Mouse (Mus musculus): ENCODE measurements around the gene Mob3c. TPM values are rescaled to one million over a fixed set of nuclear protein-coding genes. Genes with fewer than 3 reads are reported as not detected.

The Mob3c gene
- polyA plus RNA-seq, 1 experiment: 3.5 TPM

- no peak overlapping the region for H3ac ChIP-seq (ENCODE audit: control insufficient read depth, insufficient read length, low read depth)
- no peaks in the 10 kb centered on the region for H3K36me3 ChIP-seq (ENCODE audit: control insufficient read depth, insufficient read depth)
- no peaks in the 10 kb centered on the region for H3K79me3 ChIP-seq (ENCODE audit: low read depth)
- peaks cover 4% of the 10 kb centered on the region for H3K27me3 ChIP-seq (ENCODE audit: control insufficient read depth, insufficient read depth, insufficient read length)
- TF ChIP-seq CEBPB (IDR thresholded peaks at IDR 0.05; ENCODE audit: low read depth): no peak
- no peak for TF ChIP-seq CTCF (IDR thresholded peaks at IDR 0.05; ENCODE audit: control insufficient read depth, insufficient read depth, insufficient read length)
- no peak for TF ChIP-seq FOSL1 (IDR thresholded peaks at IDR 0.05; ENCODE audit: insufficient read depth, low read length, poor library complexity, severe bottlenecking)
- no peak for TF ChIP-seq MYOD1 (IDR thresholded peaks at IDR 0.05; ENCODE audit: control insufficient read depth, insufficient read length, low read depth)
- TF ChIP-seq MAX (IDR thresholded peaks at IDR 0.05): no peak
- TF ChIP-seq USF1 (IDR thresholded peaks at IDR 0.05; ENCODE audit: low read depth): no peak
- no peak for TF ChIP-seq MYOG (IDR thresholded peaks at IDR 0.05; ENCODE audit: control insufficient read depth, extremely low read depth, insufficient read length)
- no peak overlapping the region for H3K4me3 ChIP-seq (ENCODE audit: insufficient read depth, poor library complexity, severe bottlenecking)
- H3K79me2 ChIP-seq (ENCODE audit: control insufficient read depth, insufficient read depth): no peaks in the 10 kb centered on the region
Observed at GRCm38 (mm10) chr4:115881183-115881582, 53.3 kb downstream of the Mob3c start.

GRCm38 (mm10) chr4:115882195-115882594 lies 54.3 kb downstream of the Mob3c start:
- TF ChIP-seq MAX (IDR thresholded peaks at IDR 0.05) (no peak), CTCF (IDR thresholded peaks at IDR 0.05; ENCODE audit: control insufficient read depth, insufficient read depth, insufficient read length) (no peak), MYOG (IDR thresholded peaks at IDR 0.05; ENCODE audit: control insufficient read depth, extremely low read depth, insufficient read length) (no peak), USF1 (IDR thresholded peaks at IDR 0.05; ENCODE audit: low read depth) (no peak), FOSL1 (IDR thresholded peaks at IDR 0.05; ENCODE audit: insufficient read depth, low read length, poor library complexity, severe bottlenecking) (no peak), CEBPB (IDR thresholded peaks at IDR 0.05; ENCODE audit: low read depth) (no peak)
- H3ac ChIP-seq (ENCODE audit: control insufficient read depth, insufficient read length, low read depth): no peak overlapping the region
- H3K36me3 ChIP-seq (ENCODE audit: control insufficient read depth, insufficient read depth): no peaks in the 10 kb centered on the region

GRCm38 (mm10) chr4:115884022-115884421 lies 56.1 kb downstream of the Mob3c start, which contains the start of gene Kncn:
TSS of gene Kncn (plus strand) at chr4:115884400.
- H3K79me2 ChIP-seq (ENCODE audit: control insufficient read depth, insufficient read depth): no peaks in the 10 kb centered on the region
- no peak within 1 kb of the TSS for H3ac ChIP-seq (ENCODE audit: control insufficient read depth, insufficient read length, low read depth)
- H3K36me3 ChIP-seq (ENCODE audit: control insufficient read depth, insufficient read depth): no peaks in the 10 kb centered on the region
- H3K4me3 ChIP-seq (ENCODE audit: insufficient read depth, poor library complexity, severe bottlenecking): no peak within 1 kb of the TSS
- TF ChIP-seq MAX (IDR thresholded peaks at IDR 0.05) (no peak), FOSL1 (IDR thresholded peaks at IDR 0.05; ENCODE audit: insufficient read depth, low read length, poor library complexity, severe bottlenecking) (no peak), MYOG (IDR thresholded peaks at IDR 0.05; ENCODE audit: control insufficient read depth, extremely low read depth, insufficient read length) (no peak), CEBPB (IDR thresholded peaks at IDR 0.05; ENCODE audit: low read depth) (no peak)
- H3K27me3 ChIP-seq (ENCODE audit: control insufficient read depth, insufficient read depth, insufficient read length): peaks cover 8% of the 10 kb centered on the region
- H3K79me3 ChIP-seq (ENCODE audit: low read depth): no peaks in the 10 kb centered on the region

More at GRCm38 (mm10) chr4:115882195-115882594, 54.3 kb downstream of the Mob3c start:
- Histone ChIP-seq H3K4me3 (ENCODE audit: insufficient read depth, poor library complexity, severe bottlenecking) (no peak overlapping the region), H3K27me3 (ENCODE audit: control insufficient read depth, insufficient read depth, insufficient read length) (peaks cover 4% of the 10 kb centered on the region), H3K79me2 (ENCODE audit: control insufficient read depth, insufficient read depth) (no peaks in the 10 kb centered on the region), H3K79me3 (ENCODE audit: low read depth) (no peaks in the 10 kb centered on the region)

Other genes with a start within 250 kb of the Mob3c start
- not detected for gene Cyp4a32, start 227.1 kb upstream of the Mob3c start, polyA plus RNA-seq (2012; fragmentation: generic; extraction: Trizol)
- gene Cyp4b1, start 180.4 kb upstream of the Mob3c start, polyA plus RNA-seq (2012; fragmentation: generic; extraction: Trizol): not detected
- gene Efcab14, start 90.3 kb upstream of the Mob3c start, polyA plus RNA-seq (2012; fragmentation: generic; extraction: Trizol): 12.6 TPM
- not detected for gene Tex38, start 47.1 kb upstream of the Mob3c start, polyA plus RNA-seq (2012; fragmentation: generic; extraction: Trizol)
- gene Atpaf1, start 43.3 kb upstream of the Mob3c start, polyA plus RNA-seq (2012; fragmentation: generic; extraction: Trizol): 15.7 TPM
- gene Mknk1, start 11.1 kb downstream of the Mob3c start, polyA plus RNA-seq (2012; fragmentation: generic; extraction: Trizol): 15.3 TPM
- not detected for gene Kncn, start 56.3 kb downstream of the Mob3c start, polyA plus RNA-seq (2012; fragmentation: generic; extraction: Trizol)
- gene 6430628N08Rik, start 62.6 kb downstream of the Mob3c start, polyA plus RNA-seq (2012; fragmentation: generic; extraction: Trizol): not detected
- gene Dmbx1, start 111.8 kb downstream of the Mob3c start, polyA plus RNA-seq (2012; fragmentation: generic; extraction: Trizol): 0.02 TPM
- 0.06 TPM for gene Faah, start 189.8 kb downstream of the Mob3c start, polyA plus RNA-seq (2012; fragmentation: generic; extraction: Trizol)
- 12.0 TPM for gene Nsun4, start 225.8 kb downstream of the Mob3c start, polyA plus RNA-seq (2012; fragmentation: generic; extraction: Trizol)
- 769 TPM for gene Uqcrh, start 247.0 kb downstream of the Mob3c start, polyA plus RNA-seq (2012; fragmentation: generic; extraction: Trizol)
- gene Lrrc41, start 247.2 kb downstream of the Mob3c start, polyA plus RNA-seq (2012; fragmentation: generic; extraction: Trizol): 42.6 TPM

All from C2C12 (cell line).